Mouse (Mus musculus): ENCODE data around the gene Olfr1358.
"Not testable (repeated sequence)": the region's sequence is repeated elsewhere in the genome, so short reads cannot be mapped to it uniquely, and the experiment has no call there.

Olfr1358 gene

DNA sequence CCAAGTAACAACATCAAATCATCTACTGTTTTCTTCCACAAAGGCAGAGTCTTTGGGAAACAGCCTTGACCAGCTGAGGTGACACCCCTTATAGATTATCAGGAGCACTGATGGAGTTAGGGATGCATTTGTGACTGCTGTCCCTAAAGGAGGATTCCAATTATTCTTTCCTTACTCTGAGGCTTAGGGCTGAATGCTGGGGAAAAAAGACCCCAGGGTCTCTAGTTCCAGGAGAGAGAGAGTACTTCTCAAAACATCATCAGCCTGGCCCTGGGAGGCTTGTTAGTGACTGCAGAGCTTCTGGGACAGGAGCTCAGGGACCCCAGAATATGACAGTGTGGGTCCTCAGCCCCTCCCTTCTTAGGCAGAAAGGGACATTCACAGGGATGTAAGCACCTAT, at the start of gene Olfr1358:
Olfr1358 (plus strand) TSS at position 301 of the 400 bp plus-strand sequence.
- no peak for DNase-seq (ENCODE audit: low spot score)

DNA sequence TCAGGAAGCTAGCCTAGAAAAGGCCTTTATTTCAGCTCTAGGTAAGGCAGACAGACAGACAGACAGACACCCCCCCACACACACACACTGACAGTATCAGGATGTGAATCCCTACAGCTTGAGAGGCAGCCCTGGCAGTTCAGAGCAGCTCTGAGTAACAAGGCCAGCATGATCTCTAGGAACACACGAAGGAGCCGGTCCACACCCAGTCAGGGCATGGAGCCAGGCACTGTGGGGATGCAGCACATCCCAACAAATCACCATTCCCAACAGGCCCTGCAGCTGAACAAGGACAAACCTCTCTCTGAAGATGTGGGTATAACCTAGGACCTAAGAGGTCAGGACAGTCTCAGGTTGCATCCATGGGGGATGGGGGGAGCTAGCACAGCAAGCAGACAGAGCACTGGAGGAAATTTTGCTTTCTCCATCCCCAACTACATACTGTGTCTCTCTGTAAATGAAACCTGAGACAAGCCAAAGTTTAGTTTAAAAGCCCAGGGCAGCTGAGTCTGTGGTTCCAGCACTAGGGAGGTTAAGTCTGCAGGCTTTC, 49.4 kb upstream of the Olfr1358 start:
- DNase-seq (ENCODE audit: low spot score) = no peak

DNA sequence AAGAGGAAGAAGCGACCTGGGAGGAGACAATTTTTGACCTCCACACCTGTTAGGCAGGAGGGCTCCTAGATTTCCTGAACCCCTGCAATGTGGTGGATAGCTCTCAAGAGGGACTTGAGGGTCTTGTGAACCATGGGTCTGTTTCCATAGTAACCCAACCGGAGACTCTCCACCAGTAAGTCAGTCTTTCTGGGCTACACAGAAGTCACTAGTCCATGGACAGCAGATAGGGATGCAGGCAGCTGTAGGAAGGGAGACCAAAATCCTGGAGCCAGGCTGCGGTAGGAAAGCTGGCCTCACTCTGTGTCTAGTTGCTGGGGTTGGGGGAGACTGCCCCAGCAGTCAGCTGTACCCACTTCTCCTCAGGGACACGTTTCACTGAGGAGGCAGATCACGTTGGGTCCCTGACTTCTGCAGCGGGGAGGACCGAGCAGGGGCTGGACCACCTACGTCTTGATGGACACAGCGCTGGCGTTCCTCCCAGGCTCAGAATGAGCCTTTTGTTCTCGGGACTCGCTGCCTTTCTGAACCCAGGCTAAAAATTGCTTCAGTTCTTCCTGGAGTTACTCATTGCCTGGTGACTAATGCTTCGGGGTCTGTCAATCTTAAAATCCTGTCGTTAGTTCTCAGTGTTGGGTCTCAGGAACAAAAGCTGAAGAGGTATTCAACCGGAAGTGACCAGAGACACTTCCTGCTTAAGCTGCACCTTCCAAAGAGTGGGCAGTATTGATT, 46.5 kb upstream of the Olfr1358 start:
- no peak for DNase-seq (ENCODE audit: low spot score)

DNA sequence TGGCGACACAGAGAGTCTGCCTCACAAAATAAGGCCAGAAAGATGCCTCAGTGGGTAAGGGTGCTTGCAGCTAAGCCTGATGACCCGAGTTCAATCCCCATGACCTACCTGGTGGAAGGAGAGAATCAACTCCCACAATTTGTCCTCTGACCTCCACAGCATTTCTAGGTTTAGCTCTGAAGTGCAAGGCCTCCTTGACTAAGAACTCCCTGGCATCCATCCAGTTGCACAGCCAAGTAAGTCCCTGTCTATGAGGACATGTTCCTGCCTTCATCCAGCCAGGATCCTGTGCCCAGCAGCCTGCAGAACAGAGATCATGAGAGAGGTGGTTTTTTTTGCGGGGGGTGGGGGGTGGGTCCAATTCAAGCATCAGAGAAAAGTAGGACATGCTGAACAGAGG, 45.2 kb upstream of the Olfr1358 start:
- no peak for DNase-seq (ENCODE audit: low spot score)

DNA sequence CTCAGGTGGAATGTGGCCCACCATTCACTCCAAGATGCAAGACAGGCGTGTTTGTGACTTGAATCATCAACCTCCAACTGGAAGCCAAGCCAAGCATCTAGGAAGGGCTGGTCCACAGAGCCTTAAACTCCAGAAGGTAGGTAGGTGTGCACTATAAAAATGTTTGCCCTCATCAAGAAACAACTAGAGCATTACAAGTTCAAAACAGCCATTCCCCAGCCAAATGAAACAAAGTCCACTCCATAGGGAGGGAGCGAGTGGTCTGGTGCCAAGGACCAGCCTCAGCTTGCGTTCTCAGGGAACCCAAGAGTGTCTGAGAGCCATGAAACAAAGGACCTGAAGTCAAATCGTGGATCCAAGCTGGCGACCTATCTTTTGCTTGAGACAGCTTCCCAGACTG, 43.8 kb upstream of the Olfr1358 start:
- no peak for DNase-seq (ENCODE audit: low spot score)

DNA sequence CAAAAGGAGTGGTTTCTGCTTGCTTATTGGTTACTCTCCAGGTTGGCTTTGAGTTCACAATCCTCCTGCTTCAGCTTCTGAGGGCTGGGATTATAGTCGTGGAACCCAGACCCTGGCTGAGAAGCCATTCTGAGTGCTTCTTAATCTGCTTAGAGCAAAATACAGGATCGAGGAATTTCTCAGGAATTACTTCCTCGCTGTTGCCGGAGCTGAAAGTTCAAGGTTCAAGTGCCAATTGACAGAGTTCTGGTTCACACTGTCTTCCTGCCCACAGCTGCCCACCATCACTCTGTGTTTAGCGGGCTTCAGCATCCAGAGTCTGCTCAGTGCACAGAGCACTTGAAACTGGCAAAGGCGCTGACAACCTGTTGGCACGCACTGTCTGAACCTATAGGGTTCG, 42.5 kb upstream of the Olfr1358 start:
- no peak for DNase-seq (ENCODE audit: low spot score)

DNA sequence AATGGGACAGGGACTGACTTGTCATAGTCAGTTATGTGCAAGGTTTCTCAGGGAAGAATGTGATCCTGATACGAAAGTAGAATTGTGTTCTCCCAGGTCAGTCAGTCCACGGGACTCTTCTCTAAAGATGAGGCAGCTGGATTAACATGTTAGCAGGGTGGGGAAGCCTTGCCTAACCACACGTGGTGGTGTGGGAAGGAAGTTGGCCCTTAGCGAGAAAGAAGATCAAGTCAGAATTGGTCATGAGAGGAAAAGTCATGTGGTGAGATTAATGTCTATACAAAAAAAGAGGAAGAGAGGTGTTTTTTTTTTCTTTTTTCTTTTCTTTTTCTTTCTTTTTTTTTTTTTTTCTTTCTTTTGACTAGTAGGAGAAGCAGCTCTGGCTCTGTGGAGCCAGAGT, 40.4 kb upstream of the Olfr1358 start:
- DNase-seq (ENCODE audit: low spot score) = no peak

DNA sequence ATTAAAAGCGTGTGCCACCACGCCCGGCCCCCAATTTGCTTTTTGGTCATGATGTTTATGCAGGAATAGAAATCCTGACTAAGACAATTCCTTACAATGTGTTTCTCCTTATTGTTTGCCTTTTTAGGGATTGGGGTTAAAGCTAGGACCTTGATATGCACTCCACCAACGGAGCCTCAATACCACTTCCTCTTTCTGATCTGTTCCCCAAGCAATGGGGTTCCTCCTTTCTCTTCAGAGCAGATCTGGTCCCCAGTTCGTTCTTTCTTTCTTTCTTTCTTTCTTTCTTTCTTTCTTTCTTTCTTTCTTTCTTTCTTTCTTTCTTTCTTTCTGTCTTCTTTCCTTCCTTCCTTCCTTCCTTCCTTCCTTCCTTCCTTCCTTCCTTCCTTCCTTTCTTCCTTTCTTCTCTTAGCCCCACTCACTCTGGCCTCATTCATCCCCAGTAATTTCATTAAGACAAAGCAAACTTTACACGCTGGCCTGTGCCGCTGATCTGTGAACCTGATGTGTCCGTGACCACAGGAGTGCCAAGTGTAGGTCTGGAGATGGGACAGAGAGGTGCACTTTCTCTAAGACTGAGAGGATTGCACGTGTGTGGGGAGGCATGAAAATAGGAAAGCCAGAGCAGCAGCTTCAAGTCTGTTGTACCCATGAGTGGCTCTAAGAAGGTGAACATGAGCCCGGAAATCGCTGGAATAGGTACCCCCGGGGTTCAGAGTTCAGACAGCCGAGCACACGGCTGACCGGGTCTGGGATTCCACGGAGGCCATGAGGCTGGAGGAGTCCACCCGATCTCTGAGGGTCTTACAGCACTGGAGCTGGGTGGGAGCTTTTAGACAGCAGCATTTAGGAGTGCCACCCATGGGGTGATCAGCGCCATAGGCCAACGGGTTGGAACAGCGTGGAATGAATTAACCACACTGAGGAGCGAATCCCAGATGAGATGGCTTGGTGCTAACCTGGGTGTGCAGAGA, 36.0 kb upstream of the Olfr1358 start:
- no peak for DNase-seq (ENCODE audit: low spot score)

DNA sequence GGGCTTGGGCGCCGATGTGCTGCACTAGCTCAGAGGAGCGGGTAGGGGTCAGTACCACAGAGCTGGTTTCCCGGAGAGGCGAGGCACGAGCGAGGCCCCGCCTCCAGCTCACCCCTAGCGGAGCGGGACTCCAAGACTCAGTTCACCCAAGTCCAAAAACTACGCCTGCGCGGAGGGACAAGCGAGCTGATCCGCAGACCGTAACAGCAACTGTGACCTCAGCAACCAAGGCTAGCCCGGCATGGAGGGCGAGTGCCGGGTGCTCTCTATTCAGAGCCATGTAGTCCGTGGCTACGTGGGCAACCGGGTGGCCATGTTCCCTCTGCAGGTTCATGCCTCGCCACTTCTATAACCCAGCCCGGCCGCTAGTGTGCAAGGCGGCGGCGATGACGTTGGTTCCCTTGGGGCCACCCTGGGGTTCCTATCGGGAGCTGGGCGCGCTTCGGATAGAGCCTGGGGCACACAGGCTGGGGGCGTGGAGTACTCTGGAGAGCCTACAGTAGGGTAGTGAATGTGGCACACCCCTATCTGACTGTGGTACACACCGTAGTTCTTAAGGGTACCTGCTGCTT, 35.2 kb upstream of the Olfr1358 start:
- DNase-seq (ENCODE audit: low spot score) = peak; percentile 43

DNA sequence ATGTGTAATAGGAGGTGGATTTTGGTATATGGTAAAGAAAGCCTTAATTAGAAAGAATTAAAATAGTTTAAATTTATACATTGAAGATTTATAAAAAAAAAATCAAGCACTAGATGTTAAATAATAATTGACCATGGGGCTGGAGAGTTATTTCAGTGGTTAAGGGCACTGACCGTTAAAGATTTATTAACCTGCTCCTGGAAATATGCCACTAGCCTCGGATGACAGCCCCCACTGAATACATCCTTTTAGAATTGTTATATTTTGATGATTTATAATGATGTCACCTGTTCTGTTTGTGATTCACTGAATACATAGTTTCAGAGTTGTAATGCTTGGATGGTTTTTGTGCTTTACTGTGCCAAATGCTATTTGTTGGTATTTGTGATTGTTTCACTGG, 31.9 kb upstream of the Olfr1358 start:
- DNase-seq (ENCODE audit: low spot score) = not testable (repeated sequence)

DNA sequence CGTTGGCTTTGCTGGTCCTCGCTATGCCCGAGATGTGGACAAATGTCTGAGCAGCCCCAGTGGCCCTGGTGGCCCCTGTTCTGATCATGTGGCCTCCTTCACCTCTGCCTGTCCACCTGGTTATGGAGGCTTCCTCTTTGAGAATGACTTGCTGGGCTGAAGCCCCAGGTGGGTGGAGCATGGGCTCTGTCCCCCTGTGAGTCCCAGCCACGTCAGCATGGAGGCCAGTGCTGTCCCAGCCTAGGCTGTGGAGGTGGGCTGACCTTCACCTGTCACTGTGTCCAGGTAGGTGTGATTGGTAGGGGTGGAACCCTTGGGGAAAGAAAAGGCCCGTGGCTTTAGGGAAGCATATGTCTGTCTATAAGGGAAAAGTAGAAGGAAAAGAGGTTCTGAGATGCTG, 30.4 kb upstream of the Olfr1358 start:
- no peak for DNase-seq (ENCODE audit: low spot score)

DNA sequence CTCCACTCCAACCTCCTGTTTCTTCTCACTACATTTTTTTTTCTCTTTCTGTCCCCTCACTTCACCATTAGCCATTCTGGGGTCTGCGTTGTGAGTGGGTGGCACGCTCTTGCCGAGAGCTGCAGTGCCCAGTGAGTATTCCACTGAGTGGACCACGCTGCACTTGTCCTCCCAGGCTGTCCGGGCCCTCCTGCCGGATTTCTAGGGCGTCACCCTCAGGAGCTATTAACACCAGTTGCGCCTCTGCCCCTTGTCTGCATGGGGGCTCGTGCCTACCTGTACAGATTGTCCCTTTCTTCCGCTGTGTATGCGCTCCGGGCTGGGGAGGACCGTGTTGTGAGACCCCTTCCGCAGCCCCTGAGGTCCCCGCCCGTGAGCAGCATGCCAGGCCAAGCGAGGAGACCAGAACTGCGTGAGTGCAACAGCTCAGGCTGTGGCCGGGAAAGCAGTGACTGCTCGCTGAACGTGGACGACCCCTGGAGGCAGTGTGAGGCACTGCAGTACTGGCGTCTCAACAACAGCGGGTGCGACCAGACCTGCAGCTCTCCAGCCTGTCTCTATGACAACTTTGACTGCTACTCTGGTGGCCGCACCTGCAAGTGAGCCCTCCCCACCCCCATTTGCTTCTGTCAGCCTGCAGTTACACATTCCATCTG, 29.7 kb upstream of the Olfr1358 start:
- peak; percentile 87 for DNase-seq (ENCODE audit: low spot score)

DNA sequence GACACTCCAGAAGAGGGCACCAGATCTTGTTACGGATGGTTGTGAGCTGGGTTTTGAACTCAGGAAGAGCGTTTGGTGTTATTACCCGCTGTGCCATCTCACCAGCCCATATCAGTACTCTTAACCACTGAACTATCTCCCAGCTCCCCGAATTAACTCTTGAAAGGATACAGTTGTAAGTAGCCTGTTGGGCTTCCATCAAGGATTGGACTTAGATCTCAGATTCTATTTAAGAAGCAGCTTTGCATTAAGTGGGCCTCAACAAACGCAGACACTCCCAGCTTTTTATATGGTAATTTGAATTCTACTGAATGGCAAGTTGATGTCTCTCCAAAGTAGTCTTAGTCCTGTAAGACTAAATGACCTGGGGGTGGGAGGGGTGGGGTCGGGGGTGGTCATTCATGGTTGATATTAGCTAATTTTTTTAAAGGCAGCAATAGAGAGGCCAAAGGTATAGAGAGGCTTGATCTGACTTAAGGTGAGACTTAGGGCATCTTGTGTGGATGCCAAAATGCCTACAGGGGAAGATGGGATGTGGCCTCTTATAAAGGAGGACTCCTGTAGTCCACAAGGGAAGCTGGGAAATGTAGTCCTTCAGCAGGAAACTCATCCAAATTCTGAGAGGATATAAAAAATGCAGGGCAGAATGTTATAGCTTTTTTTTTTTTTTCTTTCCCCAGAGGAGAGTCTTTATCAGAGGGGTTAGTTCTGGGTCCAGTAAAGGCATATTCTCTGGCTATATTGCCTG, 14.1 kb upstream of the Olfr1358 start:
- DNase-seq (ENCODE audit: low spot score) = no peak

DNA sequence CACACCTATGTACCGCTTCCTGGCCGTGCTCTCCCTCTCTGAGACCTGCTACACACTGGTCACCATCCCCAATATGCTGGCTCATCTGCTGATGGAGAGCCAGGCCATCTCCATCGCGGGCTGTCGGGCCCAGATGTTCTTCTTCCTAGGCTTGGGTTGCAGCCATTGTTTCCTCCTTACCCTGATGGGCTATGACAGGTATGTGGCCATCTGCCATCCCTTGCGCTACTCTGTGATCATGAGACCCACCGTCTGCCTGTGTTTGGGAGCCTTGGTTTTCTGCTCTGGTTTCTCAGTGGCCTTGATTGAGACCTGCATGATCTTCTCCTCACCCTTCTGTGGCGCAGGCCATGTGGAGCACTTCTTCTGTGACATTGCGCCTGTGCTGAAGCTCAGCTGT, 2.6 kb downstream of the Olfr1358 start:
- no peak for DNase-seq (ENCODE audit: low spot score)

DNA sequence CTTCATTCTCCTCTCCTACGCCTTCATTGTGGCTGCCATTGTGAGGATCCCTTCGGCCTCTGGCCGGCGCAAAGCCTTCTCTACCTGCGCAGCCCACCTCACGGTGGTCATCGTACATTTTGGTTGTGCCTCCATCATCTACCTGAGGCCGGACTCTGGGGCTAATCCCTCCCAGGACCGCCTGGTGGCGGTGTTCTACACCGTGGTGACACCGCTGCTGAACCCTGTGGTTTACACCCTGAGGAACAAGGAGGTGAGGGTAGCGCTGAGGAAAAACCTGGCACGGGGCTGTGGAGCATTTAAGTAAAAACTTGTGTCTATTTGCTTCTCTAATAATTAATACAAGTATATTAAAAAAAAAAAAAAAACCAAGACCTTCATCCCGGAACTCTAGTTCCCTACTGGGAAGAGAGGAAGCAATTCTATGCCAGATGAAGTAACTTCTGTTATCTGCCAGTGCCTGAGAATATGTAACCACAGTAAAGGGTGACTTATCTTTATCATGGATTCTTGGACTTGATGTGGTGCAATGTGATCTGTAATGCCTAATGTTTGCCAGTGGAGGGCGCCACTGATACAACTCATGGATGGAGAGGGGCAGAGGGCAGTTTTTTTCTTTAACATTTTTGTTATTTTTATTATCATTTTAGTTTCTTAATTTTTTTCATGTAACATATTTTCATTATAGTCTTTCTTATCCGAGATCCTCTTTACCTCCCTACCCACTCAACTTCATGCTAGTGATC, 3.2 kb downstream of the Olfr1358 start:
- no peak for DNase-seq (ENCODE audit: low spot score)

DNA sequence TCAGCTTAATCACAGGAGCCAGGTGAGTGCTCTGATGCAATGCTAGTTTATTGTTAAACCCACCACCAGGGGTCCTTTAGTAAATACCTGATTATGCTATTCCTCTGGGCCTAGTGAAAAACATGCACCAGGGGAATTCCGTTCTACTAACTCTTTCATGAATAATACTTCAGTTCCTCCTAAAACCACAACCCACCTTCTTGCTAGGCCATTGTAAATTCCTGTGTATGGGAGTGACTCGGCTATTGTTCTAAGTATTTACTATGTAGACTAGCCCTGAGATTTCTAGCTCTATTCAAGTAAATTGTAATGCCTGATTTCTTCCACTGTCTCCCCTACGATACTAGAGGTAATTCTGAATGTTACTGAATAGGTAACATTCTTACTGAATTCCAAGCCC, 7.8 kb downstream of the Olfr1358 start:
- DNase-seq (ENCODE audit: low spot score) = not testable (repeated sequence)

DNA sequence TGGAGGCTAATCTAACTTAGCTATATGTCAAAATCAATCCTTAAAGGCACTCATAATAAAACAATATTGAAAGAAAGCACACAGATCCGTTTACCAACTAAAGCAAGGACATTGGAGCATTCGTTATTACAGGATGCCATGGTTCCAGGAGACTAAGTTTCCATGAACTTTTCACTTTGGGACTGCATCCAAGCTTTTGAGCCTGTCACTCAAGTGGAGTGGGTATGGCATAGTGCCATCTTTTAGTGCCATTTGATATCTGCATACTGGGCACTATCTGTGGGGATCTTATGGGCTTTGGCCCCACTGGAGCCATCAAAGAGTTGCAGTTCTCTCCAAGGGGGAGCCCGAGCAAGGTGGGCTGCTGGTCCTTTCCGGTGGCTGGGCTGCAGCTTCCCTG, 8.3 kb downstream of the Olfr1358 start:
- DNase-seq (ENCODE audit: low spot score) = no peak

DNA sequence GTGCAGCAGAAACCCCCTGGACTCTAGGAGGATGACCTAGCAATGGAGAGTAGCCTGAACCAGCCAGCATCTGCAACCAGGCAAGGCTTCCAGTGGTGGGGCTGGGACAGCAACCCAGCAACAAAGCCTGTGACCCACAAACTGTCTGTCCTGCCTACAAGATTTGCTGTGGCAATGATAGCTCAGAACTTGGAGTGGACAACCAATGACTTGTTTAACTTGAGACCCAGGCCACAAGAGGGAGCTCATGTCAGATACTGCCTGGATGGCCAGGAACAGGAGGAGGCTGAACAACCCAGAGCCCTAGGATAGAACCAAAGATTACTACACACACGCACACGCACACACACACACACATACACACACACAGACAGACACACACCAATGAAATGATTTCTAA, 23.7 kb downstream of the Olfr1358 start:
- DNase-seq (ENCODE audit: low spot score) = peak; percentile 29

DNA sequence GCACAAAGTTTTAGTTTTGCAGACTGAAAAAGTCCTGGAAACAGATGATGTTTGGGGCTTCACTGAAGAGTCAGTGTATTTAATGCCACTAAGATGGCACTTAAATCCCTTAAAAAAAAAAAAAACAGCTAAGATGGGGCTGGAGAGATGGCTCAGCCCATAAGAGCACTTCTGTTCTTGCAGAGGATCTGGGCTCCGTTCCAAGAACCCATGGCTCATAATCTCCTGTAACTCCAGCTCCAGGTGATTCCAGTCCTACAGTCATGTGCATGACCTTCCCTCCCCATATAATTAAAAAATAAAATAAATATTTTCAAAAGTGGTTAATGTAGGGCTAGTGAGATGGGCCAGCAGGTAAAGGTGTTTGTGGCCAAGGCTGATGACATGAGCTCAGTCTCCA, 47.8 kb downstream of the Olfr1358 start:
- no peak for DNase-seq (ENCODE audit: low spot score)

DNA sequence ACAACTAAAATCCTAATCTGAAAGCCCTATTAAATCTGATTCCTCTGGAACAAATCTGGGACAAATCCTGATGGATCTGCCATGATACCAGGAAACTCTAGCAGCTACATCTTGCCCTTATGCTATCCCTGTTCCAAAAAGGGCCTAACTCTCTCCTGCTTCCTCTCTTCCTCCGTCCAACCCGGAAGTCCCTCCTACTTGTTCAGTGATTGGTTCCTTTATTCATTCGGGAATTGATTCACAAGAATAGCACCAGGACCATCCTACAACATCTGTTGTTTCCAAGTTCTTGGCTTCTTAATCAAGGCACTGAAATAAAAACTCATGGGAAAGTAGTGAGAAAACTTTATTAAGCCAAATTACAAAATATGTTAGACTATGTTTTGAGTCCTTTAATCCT, 52.0 kb downstream of the Olfr1358 start:
- DNase-seq (ENCODE audit: low spot score) = no peak

DNA sequence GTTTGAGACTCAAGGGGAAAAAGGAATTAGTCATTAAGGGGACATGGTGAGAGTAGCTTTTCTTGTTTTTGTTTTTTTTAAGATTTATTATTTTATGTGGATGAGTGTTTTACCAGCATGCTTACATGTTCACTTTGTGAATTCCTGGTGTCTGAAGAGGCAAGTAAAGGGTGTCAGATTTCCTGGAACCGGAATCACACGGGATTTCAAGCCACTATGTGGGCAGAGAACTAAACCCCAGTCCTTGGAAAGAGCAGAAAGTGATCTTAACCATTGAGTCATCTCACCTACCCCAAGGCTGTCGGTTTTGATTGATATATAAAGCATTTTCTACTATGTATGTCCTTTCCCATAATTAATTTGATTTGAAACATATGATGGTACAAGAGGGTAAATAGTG, 52.5 kb downstream of the Olfr1358 start:
- DNase-seq (ENCODE audit: low spot score) = no peak

Data from layer of hippocampus, adult 11-12 months (tissue).